Mouse (Mus musculus): ENCODE data around the gene Hmcn2.
A peak's percentile ranks its signal among the peaks of the same experiment; 100 is the strongest.

- no peak for TF ChIP-seq POLR2A (IDR thresholded peaks at IDR 0.05; ENCODE audit: insufficient read depth, low read depth, low read length)
- TF ChIP-seq CTCF (IDR thresholded peaks at IDR 0.05; ENCODE audit: insufficient read depth, low read depth, low read length) = peak; percentile 89
Observed at GRCm38 (mm10) chr2:31382952-31383351, 68.7 kb downstream of the Hmcn2 start.
